Mouse (Mus musculus) E14TG2a.4 (cell line): ENCODE results near the gene Serpina3f.

Experiments used
- H3K27me3 ChIP-seq: 2 replicates; pipeline ENCODE4 v1.6.1; 2014; ENCODE audit warnings: low read length, control low read depth; ENCODE audit not compliant: insufficient read depth
- H3K36me3 ChIP-seq: 2 replicates; pipeline ENCODE4 v1.6.1; 2014; ENCODE audit warnings: low read length, control low read depth; ENCODE audit not compliant: insufficient read depth
- H3K4me1 ChIP-seq: replicated peaks from 2 replicates; pipeline ENCODE4 v1.6.1; 2014; ENCODE audit warnings: low read depth, low read length, control low read depth
- H3K4me3 ChIP-seq: replicated peaks from 2 replicates; pipeline ENCODE4 v1.5.1; 2014; ENCODE audit warnings: mild to moderate bottlenecking, low read length
- H3K9me3 ChIP-seq: 2 replicates; pipeline ENCODE4 v1.6.1; 2014; ENCODE audit warnings: low read length, control low read depth
- CTCF ChIP-seq: conservative IDR thresholded peaks from 2 replicates; pipeline ENCODE4 v1.5.1; 2014; ENCODE audit warnings: low read length
- NANOG ChIP-seq: IDR thresholded peaks from 2 replicates; pipeline ENCODE4 v1.6.1; 2014; ENCODE audit warnings: borderline replicate concordance, low read length, mixed read lengths
- POU5F1 ChIP-seq: IDR thresholded peaks from 2 replicates; pipeline ENCODE4 v1.6.1; 2014; ENCODE audit warnings: low read length, borderline replicate concordance

Serpina3f gene

DNA sequence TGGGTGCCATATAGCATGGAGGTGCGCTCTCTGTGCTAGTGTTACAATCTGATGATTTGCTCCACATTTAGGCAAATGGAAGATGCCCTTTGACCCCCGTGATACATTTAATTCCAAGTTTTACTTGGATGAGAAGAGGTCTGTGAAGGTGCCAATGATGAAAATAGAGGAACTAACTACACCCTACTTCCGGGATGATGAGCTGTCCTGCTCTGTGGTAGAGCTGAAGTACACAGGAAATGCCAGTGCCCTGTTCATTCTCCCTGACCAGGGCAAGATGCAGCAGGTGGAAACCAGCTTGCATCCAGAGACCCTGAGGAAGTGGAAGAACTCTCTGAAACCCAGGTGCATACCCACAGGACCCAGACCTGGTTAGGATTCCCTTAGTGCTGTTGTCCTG, 52.0 kb downstream of the Serpina3f start:
- H3K36me3 ChIP-seq = peaks cover 17% of the 10 kb centered on the region; the same call in 1 of the 2 replicates
- peaks cover 35% of the 10 kb centered on the region for H3K4me1 ChIP-seq
- H3K9me3 ChIP-seq = peaks cover 16% of the 10 kb centered on the region; the same call in 1 of the 2 replicates
- no peaks in the 10 kb centered on the region for H3K27me3 ChIP-seq
- no peak overlapping the region for H3K4me3 ChIP-seq
- no peak for TF ChIP-seq NANOG
- no peak for TF ChIP-seq CTCF
- TF ChIP-seq POU5F1 = no peak
